Mouse (Mus musculus) liver, embryonic 12.5 days (tissue): ENCODE results near the gene Rtl6. TPM values are rescaled to one million over a fixed set of nuclear protein-coding genes. Genes with fewer than 3 reads are reported as not detected.

Experiments used
- ATAC-seq: fragments of 200-750 bp; cut with Nextera tagmentation; 2 replicates; pipeline ENCODE4 v1.8.0; 2017; ENCODE audit warnings: moderate number of reproducible peaks, mild to moderate bottlenecking, moderate library complexity
- H3K27ac ChIP-seq: fragments of 300-500 bp; sonication (generic); 2 replicates; pipeline ENCODE4 v1.5.1; 2016; ENCODE audit warnings: mild to moderate bottlenecking
- H3K27me3 ChIP-seq: fragments of 300-500 bp; sonication (generic); replicated peaks from 2 replicates; pipeline ENCODE4 v1.6.1; 2016; ENCODE audit warnings: mild to moderate bottlenecking, moderate library complexity
- H3K36me3 ChIP-seq: fragments of 300-500 bp; sonication (generic); 2 replicates; pipeline ENCODE4 v1.6.1; 2016; ENCODE audit warnings: mild to moderate bottlenecking, moderate library complexity
- H3K4me1 ChIP-seq: fragments of 300-500 bp; sonication (generic); 2 replicates; pipeline ENCODE4 v1.6.1; 2016
- H3K4me2 ChIP-seq: fragments of 300-500 bp; sonication (generic); 2 replicates; pipeline ENCODE4 v1.6.1; 2016; ENCODE audit warnings: mild to moderate bottlenecking, moderate library complexity
- H3K4me3 ChIP-seq: fragments of 300-500 bp; sonication (generic); 2 replicates; pipeline ENCODE4 v1.5.1; 2016; ENCODE audit warnings: mild to moderate bottlenecking, moderate library complexity
- H3K9ac ChIP-seq: fragments of 300-500 bp; sonication (generic); 2 replicates; pipeline ENCODE4 v1.6.1; 2016; ENCODE audit warnings: mild to moderate bottlenecking, moderate library complexity
- H3K9me3 ChIP-seq: fragments of 300-500 bp; sonication (generic); replicated peaks from 2 replicates; pipeline ENCODE4 v1.6.1; 2016; ENCODE audit warnings: mild to moderate bottlenecking, moderate library complexity
- WGBS: fragments of 180-500 bp; shearing (Covaris S2); methylation state at CpG from one replicate; pipeline ENCODE4 v1.1.7; 2016; ENCODE audit not compliant: insufficient replicate concordance; 5-methylcytosine and 5-hydroxymethylcytosine counted together
- polyA plus RNA-seq: library from polyadenylated mRNA; unstranded; fragments of >200 nt; fragmentation: Nextera tagmentation; extraction: Ambion mirVana; gene quantifications from 2 replicates; pipeline ENCODE4 v1.2.1, GENCODE M21; 2016

Gene Rtl6
- polyA plus RNA-seq, 1 experiment from 2014 or later = 2.1 TPM

- WGBS = 82% methylated on average over 2 of the region's 2 CpGs
Measured at GRCm38 (mm10) chr15:84535953-84536352, 21.7 kb downstream of the Rtl6 start.

GRCm38 (mm10) chr15:84532211-84532610 lies 25.4 kb downstream of the Rtl6 start:
- Histone ChIP-seq H3K4me3 (no peak overlapping the region), H3K4me1 (no peaks in the 10 kb centered on the region), H3K9me3 (no peaks in the 10 kb centered on the region), H3K36me3 (no peaks in the 10 kb centered on the region), H3K4me2 (no peak overlapping the region), H3K9ac (no peak overlapping the region), H3K27ac (no peak overlapping the region), H3K27me3 (no peaks in the 10 kb centered on the region; the same call in 1 of the 2 replicates)
- 70% methylated on average over 2 of the region's 2 CpGs for WGBS
- ATAC-seq = no peak

More at GRCm38 (mm10) chr15:84535953-84536352, 21.7 kb downstream of the Rtl6 start:
- Histone ChIP-seq H3K9me3 (no peaks in the 10 kb centered on the region), H3K27me3 (no peaks in the 10 kb centered on the region; the same call in 1 of the 2 replicates), H3K4me2 (no peak overlapping the region), H3K4me1 (no peaks in the 10 kb centered on the region), H3K36me3 (no peaks in the 10 kb centered on the region), H3K27ac (no peak overlapping the region), H3K4me3 (no peak overlapping the region), H3K9ac (no peak overlapping the region)
- ATAC-seq = no peak

GRCm38 (mm10) chr15:84531535-84531934 lies 26.1 kb downstream of the Rtl6 start:
- no peaks in the 10 kb centered on the region for H3K4me1 ChIP-seq
- no peak overlapping the region for H3K4me2 ChIP-seq
- no peaks in the 10 kb centered on the region; the same call in 1 of the 2 replicates for H3K27me3 ChIP-seq
- H3K36me3 ChIP-seq = no peaks in the 10 kb centered on the region
- H3K9me3 ChIP-seq = no peaks in the 10 kb centered on the region
- H3K9ac ChIP-seq = no peak overlapping the region
- 55% methylated on average over 10 of the region's 10 CpGs for WGBS
- H3K27ac ChIP-seq = no peak overlapping the region
- no peak for ATAC-seq
- no peak overlapping the region for H3K4me3 ChIP-seq

- no peaks in the 10 kb centered on the region for H3K9me3 ChIP-seq
- 49% methylated on average over 14 of the region's 14 CpGs for WGBS
- no peak for ATAC-seq
- H3K4me2 ChIP-seq = no peak overlapping the region
- no peak overlapping the region for H3K9ac ChIP-seq
- no peaks in the 10 kb centered on the region for H3K36me3 ChIP-seq
- no peak overlapping the region for H3K27ac ChIP-seq
- H3K4me1 ChIP-seq = no peaks in the 10 kb centered on the region
- no peak overlapping the region for H3K4me3 ChIP-seq
- H3K27me3 ChIP-seq = no peaks in the 10 kb centered on the region; the same call in 1 of the 2 replicates
Measured at GRCm38 (mm10) chr15:84526921-84527320, 30.7 kb downstream of the Rtl6 start.

GRCm38 (mm10) chr15:84525222-84525883 lies 32.3 kb downstream of the Rtl6 start:
- 52% methylated on average over 5 of the region's 5 CpGs for WGBS
- Histone ChIP-seq H3K27me3 (no peaks in the 10 kb centered on the region; the same call in 1 of the 2 replicates), H3K4me3 (no peak overlapping the region), H3K4me1 (no peaks in the 10 kb centered on the region), H3K36me3 (no peaks in the 10 kb centered on the region), H3K9me3 (no peaks in the 10 kb centered on the region), H3K4me2 (no peak overlapping the region), H3K27ac (no peak overlapping the region), H3K9ac (no peak overlapping the region)
- ATAC-seq = no peak

- Histone ChIP-seq H3K4me1 (no peaks in the 10 kb centered on the region), H3K27me3 (no peaks in the 10 kb centered on the region), H3K27ac (no peak overlapping the region), H3K36me3 (no peaks in the 10 kb centered on the region), H3K9ac (no peak overlapping the region), H3K4me3 (no peak overlapping the region), H3K4me2 (no peak overlapping the region), H3K9me3 (no peaks in the 10 kb centered on the region)
- WGBS = 76% methylated on average over 8 of the region's 8 CpGs
- no peak for ATAC-seq
Measured at GRCm38 (mm10) chr15:84522953-84523689, 34.5 kb downstream of the Rtl6 start.

- Histone ChIP-seq H3K27ac (no peak overlapping the region), H3K9me3 (no peaks in the 10 kb centered on the region), H3K4me2 (no peak overlapping the region), H3K27me3 (0 out of 2 replicates have a peak, but pooled peaks cover 2% of the 10 kb centered on the region), H3K36me3 (no peaks in the 10 kb centered on the region), H3K4me1 (no peaks in the 10 kb centered on the region), H3K9ac (no peak overlapping the region), H3K4me3 (no peak overlapping the region)
- WGBS = 69% methylated on average over 4 of the region's 4 CpGs
- no peak for ATAC-seq
Measured at GRCm38 (mm10) chr15:84521486-84521885, 36.1 kb downstream of the Rtl6 start.

- Histone ChIP-seq H3K27ac (no peak overlapping the region), H3K9ac (no peak overlapping the region), H3K4me2 (no peak overlapping the region), H3K4me1 (no peaks in the 10 kb centered on the region), H3K27me3 (peaks cover 10% of the 10 kb centered on the region; the same call in 1 of the 2 replicates), H3K36me3 (no peaks in the 10 kb centered on the region), H3K4me3 (no peak overlapping the region), H3K9me3 (no peaks in the 10 kb centered on the region)
- ATAC-seq = no peak
- WGBS = 63% methylated on average over 8 of the region's 8 CpGs
Measured at GRCm38 (mm10) chr15:84518540-84518939, 39.1 kb downstream of the Rtl6 start.

GRCm38 (mm10) chr15:84512626-84513296 lies 44.9 kb downstream of the Rtl6 start:
- H3K27me3 ChIP-seq = peaks cover 10% of the 10 kb centered on the region; the same call in 1 of the 2 replicates
- H3K4me3 ChIP-seq = no peak overlapping the region
- no peak for ATAC-seq
- H3K27ac ChIP-seq = no peak overlapping the region
- peaks cover 15% of the 10 kb centered on the region for H3K4me1 ChIP-seq
- H3K9me3 ChIP-seq = no peaks in the 10 kb centered on the region
- H3K9ac ChIP-seq = no peak overlapping the region
- H3K36me3 ChIP-seq = no peaks in the 10 kb centered on the region
- WGBS = 15% methylated on average over 5 of the region's 5 CpGs
- no peak overlapping the region for H3K4me2 ChIP-seq

- peaks cover 15% of the 10 kb centered on the region for H3K4me1 ChIP-seq
- no peak overlapping the region for H3K27ac ChIP-seq
- H3K4me3 ChIP-seq = no peak overlapping the region
- 76% methylated on average over 16 of the region's 16 CpGs for WGBS
- H3K27me3 ChIP-seq = no peaks in the 10 kb centered on the region
- H3K36me3 ChIP-seq = no peaks in the 10 kb centered on the region
- H3K9me3 ChIP-seq = no peaks in the 10 kb centered on the region
- no peak overlapping the region for H3K4me2 ChIP-seq
- no peak overlapping the region for H3K9ac ChIP-seq
- ATAC-seq = no peak
Measured at GRCm38 (mm10) chr15:84509981-84510380, 47.6 kb downstream of the Rtl6 start.

- no peak overlapping the region for H3K4me2 ChIP-seq
- H3K4me3 ChIP-seq = no peak overlapping the region
- WGBS = 65% methylated on average over 5 of the region's 5 CpGs
- no peak overlapping the region for H3K9ac ChIP-seq
- H3K27ac ChIP-seq = no peak overlapping the region
- H3K9me3 ChIP-seq = no peaks in the 10 kb centered on the region
- no peaks in the 10 kb centered on the region for H3K36me3 ChIP-seq
- ATAC-seq = no peak
- H3K27me3 ChIP-seq = no peaks in the 10 kb centered on the region
- peaks cover 15% of the 10 kb centered on the region for H3K4me1 ChIP-seq
Measured at GRCm38 (mm10) chr15:84509161-84509560, 48.5 kb downstream of the Rtl6 start.

GRCm38 (mm10) chr15:84506026-84506425 lies 51.6 kb downstream of the Rtl6 start:
- WGBS = 72% methylated on average over 10 of the region's 10 CpGs
- Histone ChIP-seq H3K9me3 (no peaks in the 10 kb centered on the region), H3K4me3 (no peak overlapping the region), H3K27me3 (no peaks in the 10 kb centered on the region), H3K4me2 (no peak overlapping the region), H3K27ac (no peak overlapping the region), H3K36me3 (no peaks in the 10 kb centered on the region), H3K9ac (no peak overlapping the region), H3K4me1 (no peaks in the 10 kb centered on the region)
- no peak for ATAC-seq
